Mouse (Mus musculus) intestine, embryonic 16.5 days (tissue): ENCODE measurements around the gene Actl9. TPM values are rescaled to one million over a fixed set of nuclear protein-coding genes. Genes with fewer than 3 reads are reported as not detected.

Source experiments
- ATAC-seq: fragments of 200-750 bp; cut with Nextera tagmentation; 2 replicates; pipeline ENCODE4 v1.8.0; 2017; ENCODE audit warnings: moderate TSS enrichment, moderate library complexity
- H3K27ac ChIP-seq: fragments of 300-500 bp; sonication (generic); 2 replicates; pipeline ENCODE4 v1.5.1; 2014; ENCODE audit warnings: mild to moderate bottlenecking, low read length
- H3K27me3 ChIP-seq: fragments of 300-500 bp; sonication (generic); replicated peaks from 2 replicates; pipeline ENCODE4 v1.6.1; 2014; ENCODE audit warnings: low read length, control low read depth, mixed read lengths; ENCODE audit not compliant: control insufficient read depth, insufficient read depth
- H3K36me3 ChIP-seq: fragments of 300-500 bp; sonication (generic); 2 replicates; pipeline ENCODE4 v1.6.1; 2014; ENCODE audit warnings: low read length, control low read depth; ENCODE audit not compliant: control insufficient read depth, insufficient read depth
- H3K4me1 ChIP-seq: fragments of 300-500 bp; sonication (generic); 2 replicates; pipeline ENCODE4 v1.6.1; 2014; ENCODE audit warnings: low read length, control low read depth, mixed read lengths; ENCODE audit not compliant: control insufficient read depth, insufficient read depth
- H3K4me2 ChIP-seq: fragments of 300-500 bp; sonication (generic); 2 replicates; pipeline ENCODE4 v1.6.1; 2014; ENCODE audit warnings: low read depth, low read length, control low read depth
- H3K4me3 ChIP-seq: fragments of 300-500 bp; sonication (generic); 2 replicates; pipeline ENCODE4 v1.5.1; 2014; ENCODE audit warnings: mild to moderate bottlenecking, low read length
- H3K9ac ChIP-seq: fragments of 300-500 bp; sonication (generic); 2 replicates; pipeline ENCODE4 v1.6.1; 2014; ENCODE audit warnings: low read depth, low read length
- H3K9me3 ChIP-seq: fragments of 300-500 bp; sonication (generic); 2 replicates; pipeline ENCODE4 v1.6.1; 2016; ENCODE audit warnings: low read length, control low read depth; ENCODE audit not compliant: control insufficient read depth
- WGBS: fragments of 180-500 bp; shearing (Covaris S2); extraction: QIAGEN DNeasy Blood & Tissue Kit; methylation state at CpG from one replicate; pipeline ENCODE4 v1.1.7; 2014; 5-methylcytosine and 5-hydroxymethylcytosine counted together
- polyA plus RNA-seq: library from polyadenylated mRNA; unstranded; fragments of >200 nt; fragmentation: Nextera tagmentation; extraction: Ambion mirVana; gene quantifications from 2 replicates; pipeline ENCODE4 v1.2.1, GENCODE M21; 2015

Gene Actl9
- polyA plus RNA-seq, result not detected in 2 replicates

DNA sequence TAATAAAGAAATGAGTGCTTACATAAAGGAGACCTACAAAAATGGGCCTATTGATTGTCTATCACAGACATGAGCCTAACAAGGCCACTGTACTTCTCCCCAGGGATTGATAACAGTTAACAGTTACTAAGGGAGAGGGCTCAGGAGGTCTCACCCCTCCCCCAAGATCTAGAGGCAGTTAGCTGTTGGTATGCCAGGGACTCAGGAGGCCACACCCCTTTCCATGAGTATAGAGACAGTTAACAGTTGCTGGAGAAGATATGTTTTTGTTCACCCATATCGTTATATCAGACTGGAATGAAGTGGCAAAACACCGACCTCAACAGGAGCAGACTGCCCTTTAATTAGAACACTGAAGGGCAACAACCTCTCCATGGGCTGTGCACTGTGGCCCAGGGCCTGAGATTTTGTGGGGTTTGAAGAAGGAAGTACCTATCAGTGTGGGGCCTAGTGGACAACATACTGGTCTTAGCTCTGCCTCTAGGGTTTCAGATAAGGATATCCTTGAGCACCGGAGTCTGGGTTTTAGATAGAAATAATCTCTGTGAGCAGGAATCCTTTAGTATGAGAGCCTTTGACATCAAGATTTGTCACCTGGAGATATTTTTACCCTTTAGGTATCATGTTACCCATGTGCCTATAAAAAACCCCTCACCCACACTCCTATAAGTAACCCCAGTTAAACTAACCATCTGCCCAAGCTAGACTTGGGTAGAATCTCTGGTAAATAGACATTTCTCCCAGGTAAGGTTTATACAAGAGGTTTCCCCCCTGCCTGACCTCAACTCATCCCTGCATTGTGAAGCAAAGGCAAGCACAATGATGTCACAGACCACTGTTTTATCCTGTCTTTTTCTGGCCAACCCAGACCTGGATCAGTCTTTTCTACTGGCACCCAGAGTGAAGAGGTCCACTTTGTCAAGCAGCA is at the start of gene Actl9:
TSS of gene Actl9 (plus strand) at position 878 of the 928 bp plus-strand sequence.
- no peaks in the 10 kb centered on the region for H3K9me3 ChIP-seq
- ATAC-seq, result no peak
- no peak within 1 kb of the TSS for H3K9ac ChIP-seq
- no peak within 1 kb of the TSS for H3K27ac ChIP-seq
- no peaks in the 10 kb centered on the region for H3K36me3 ChIP-seq
- no peaks in the 10 kb centered on the region for H3K27me3 ChIP-seq
- H3K4me2 ChIP-seq, result no peak within 1 kb of the TSS
- 82% methylated on average over 3 of the region's 3 CpGs for WGBS
- H3K4me3 ChIP-seq, result no peak within 1 kb of the TSS
- no peaks in the 10 kb centered on the region for H3K4me1 ChIP-seq

DNA sequence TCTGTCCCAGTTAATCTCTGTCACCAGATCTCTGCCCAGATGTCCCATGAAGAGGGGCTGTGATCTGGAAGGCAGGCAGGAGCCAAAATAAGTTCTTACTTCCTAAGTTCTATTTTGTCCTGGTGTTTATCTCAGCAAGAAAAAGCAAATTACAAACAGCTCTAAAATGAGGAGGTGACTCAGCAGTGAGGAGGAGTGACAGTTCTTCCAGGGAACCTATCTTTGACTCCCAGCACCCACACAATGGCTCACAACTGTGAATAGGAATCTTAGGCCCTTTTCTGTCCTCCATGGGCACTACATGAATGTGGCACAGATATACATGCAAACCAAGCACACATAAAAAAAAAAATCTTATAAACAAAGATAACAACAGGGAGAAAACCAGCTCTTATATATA is 47.0 kb upstream of the Actl9 start:
- H3K4me3 ChIP-seq, result no peak overlapping the region
- H3K36me3 ChIP-seq, result peaks cover 13% of the 10 kb centered on the region; the same call in 1 of the 2 replicates
- no peaks in the 10 kb centered on the region for H3K4me1 ChIP-seq
- no peak overlapping the region for H3K9ac ChIP-seq
- H3K9me3 ChIP-seq, result no peaks in the 10 kb centered on the region
- H3K27ac ChIP-seq, result no peak overlapping the region
- no peak overlapping the region for H3K4me2 ChIP-seq
- ATAC-seq, result no peak
- no peaks in the 10 kb centered on the region for H3K27me3 ChIP-seq

DNA sequence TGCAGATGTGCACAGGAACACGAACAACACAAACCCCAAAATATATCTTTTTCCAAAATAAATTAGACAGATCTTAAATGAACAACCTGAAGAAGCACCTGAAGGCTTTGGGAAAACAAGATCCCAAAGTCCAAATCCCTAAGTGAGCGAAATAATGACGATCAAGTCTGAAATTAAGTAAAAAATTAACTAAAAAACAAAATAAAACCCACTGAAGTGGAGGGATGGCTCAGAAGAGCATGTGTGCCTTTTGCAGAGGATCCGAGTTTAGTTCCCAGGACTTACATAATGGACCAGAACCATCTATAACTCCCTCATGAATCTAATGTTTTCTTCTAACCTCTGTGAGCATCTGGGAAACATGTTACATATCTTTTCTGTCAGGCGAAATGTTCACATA is 40.4 kb upstream of the Actl9 start:
- Histone ChIP-seq H3K27ac (no peak overlapping the region), H3K9ac (no peak overlapping the region), H3K27me3 (0 out of 2 replicates have a peak, but pooled peaks cover 3% of the 10 kb centered on the region), H3K4me3 (no peak overlapping the region), H3K4me2 (no peak overlapping the region), H3K36me3 (no peaks in the 10 kb centered on the region), H3K4me1 (peaks cover 7% of the 10 kb centered on the region), H3K9me3 (no peaks in the 10 kb centered on the region)
- 92% methylated on average over 5 of the region's 5 CpGs for WGBS
- ATAC-seq, result no peak

DNA sequence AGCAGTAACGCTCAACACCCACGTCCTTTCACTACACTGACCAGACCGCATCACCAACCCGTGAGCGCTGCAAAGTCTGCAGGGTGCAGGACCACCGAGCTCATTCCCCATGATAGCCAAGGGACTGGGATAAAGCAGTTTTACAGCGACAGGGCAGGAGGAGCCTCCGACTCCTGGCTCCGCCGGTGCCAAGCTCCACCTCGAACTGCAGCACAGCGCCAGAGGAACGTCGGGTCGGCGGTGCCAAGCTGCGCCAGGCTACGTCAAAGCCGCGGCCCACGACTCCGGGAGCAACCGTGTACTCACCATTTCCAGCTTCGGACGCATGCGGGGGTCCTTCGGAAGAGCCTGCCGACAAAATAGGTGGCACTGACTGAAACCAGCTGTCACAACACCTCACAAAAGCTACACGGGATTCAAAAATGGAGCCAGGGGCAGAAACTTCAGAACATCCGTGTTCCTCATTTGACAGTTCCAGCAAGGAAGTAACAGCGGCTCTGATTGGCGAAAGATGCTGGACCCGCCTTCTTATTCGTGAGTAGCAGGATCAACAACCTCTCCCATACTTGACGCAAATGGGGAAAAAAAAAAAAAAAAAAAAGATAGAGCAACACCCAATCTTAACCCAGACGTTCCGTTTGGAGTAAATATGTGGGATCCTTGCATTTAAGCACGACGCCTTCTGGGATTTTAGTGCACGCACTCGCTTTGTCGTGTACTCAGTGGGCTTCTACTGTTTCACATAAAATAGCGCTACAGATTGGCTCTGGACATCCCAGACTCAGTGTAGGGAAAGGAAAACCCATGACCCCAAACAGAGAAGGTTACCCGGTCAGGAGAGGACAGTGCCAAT is 38.3 kb upstream of the Actl9 start, which contains the start of gene Zfp101:
TSS of gene Zfp101 (minus strand) at position 460 of the 853 bp plus-strand sequence.
- Histone ChIP-seq H3K9me3 (no peaks in the 10 kb centered on the region), H3K36me3 (no peaks in the 10 kb centered on the region), H3K27ac (0 out of 2 replicates have a peak within 1 kb of the TSS, but pooled peaks have one; percentile 59), H3K4me3 (peak within 1 kb of the TSS; percentile 92), H3K4me1 (peaks cover 7% of the 10 kb centered on the region), H3K4me2 (peak within 1 kb of the TSS; percentile 57), H3K27me3 (0 out of 2 replicates have a peak, but pooled peaks cover 3% of the 10 kb centered on the region), H3K9ac (peak within 1 kb of the TSS; percentile 85)
- WGBS, result under 1% methylated on average over 44 of the region's 44 CpGs
- ATAC-seq, result peak; percentile 100

DNA sequence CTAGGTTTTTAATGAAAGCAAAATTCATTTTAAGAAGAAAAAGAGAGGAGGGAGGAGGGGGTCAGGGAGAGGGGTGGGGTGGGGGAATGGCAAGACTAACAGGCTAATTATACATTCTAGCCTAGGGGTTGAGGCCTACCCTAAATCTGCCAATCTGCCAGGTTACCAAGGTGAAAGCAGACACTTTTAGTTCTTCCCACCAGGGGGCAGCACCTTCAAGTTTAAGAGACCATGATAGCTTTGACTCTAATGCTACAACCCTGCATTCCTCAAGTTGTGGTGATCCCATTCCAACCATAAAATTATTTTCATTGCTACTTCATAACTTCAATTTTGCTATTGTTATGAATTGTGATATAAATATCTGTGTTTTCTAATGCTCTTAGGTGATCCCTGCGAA is 6.5 kb downstream of the Actl9 start:
- Histone ChIP-seq H3K36me3 (no peaks in the 10 kb centered on the region), H3K9ac (no peak overlapping the region), H3K4me1 (no peaks in the 10 kb centered on the region), H3K4me3 (no peak overlapping the region), H3K27me3 (no peaks in the 10 kb centered on the region), H3K4me2 (no peak overlapping the region), H3K9me3 (no peaks in the 10 kb centered on the region), H3K27ac (no peak overlapping the region)
- 0 out of 2 replicates have a peak, but pooled peaks have one; percentile 48 for ATAC-seq
- WGBS, result 64% methylated on average over 1 of the region's 1 CpGs

DNA sequence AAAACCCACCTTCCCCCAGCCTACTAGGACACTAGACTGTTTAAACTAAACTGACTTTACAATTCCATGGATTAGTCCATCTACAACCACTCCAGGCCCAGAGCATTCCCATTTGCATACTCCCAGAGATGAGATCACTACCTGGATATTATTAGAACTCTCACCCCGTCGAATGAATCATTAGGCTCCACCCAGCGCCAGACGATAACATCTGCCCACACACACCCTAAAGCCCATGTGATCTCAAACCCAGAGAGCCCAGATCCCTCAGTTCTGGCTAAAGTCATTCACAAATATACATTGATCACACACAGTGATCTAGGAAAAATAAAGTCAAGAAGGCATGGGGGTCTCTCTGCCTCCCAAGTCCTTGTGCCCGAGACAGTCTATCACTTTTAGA is 7.2 kb downstream of the Actl9 start:
- Histone ChIP-seq H3K9ac (no peak overlapping the region), H3K27me3 (no peaks in the 10 kb centered on the region), H3K4me2 (no peak overlapping the region), H3K27ac (no peak overlapping the region), H3K4me1 (no peaks in the 10 kb centered on the region), H3K4me3 (no peak overlapping the region), H3K9me3 (no peaks in the 10 kb centered on the region), H3K36me3 (no peaks in the 10 kb centered on the region)
- 47% methylated on average over 5 of the region's 5 CpGs for WGBS
- peak; percentile 63 for ATAC-seq

DNA sequence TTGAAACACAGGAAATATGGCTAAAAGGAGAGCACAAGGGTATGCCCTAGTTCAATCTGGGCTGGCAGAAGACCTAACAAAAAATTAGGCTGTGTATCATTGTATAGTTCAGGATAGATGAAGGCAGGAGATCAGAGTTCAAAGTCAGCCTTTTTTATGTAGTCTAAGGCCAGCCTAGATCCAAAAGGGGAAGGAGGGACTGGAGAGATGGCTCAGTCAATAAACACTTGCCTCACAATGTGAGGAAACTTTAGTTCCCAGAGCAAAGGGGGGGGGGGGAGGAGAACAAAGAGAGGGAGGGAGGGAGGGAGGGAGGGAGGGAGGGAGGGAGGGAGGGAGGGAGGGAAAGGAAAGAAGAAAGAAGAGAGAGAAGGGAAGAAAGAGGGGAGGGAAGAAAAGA is 8.5 kb downstream of the Actl9 start:
- no peak overlapping the region for H3K27ac ChIP-seq
- H3K36me3 ChIP-seq, result no peaks in the 10 kb centered on the region
- H3K4me2 ChIP-seq, result no peak overlapping the region
- H3K4me3 ChIP-seq, result no peak overlapping the region
- no peaks in the 10 kb centered on the region for H3K27me3 ChIP-seq
- H3K4me1 ChIP-seq, result no peaks in the 10 kb centered on the region
- no peak overlapping the region for H3K9ac ChIP-seq
- H3K9me3 ChIP-seq, result no peaks in the 10 kb centered on the region
- no peak for ATAC-seq

DNA sequence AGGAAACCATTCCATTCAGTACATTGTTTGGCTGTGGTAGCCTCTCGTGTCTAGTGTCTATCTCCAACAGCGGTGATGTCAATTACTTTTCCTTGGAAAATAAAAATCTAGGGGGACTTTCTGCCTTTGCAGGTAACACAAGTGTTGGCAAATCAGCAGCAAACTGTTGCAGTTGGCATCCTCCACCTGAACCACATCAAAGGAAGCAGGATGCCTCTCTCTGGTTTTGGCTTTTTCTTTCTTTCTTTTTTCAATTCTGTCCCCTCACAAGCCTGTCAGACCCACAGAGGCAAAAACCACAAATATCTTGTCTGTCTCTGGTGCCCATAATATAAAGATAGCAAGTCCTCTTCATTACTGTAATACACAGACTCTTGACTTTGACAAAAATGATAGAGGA is 23.9 kb downstream of the Actl9 start:
- ATAC-seq, result no peak
- no peak overlapping the region for H3K4me2 ChIP-seq

DNA sequence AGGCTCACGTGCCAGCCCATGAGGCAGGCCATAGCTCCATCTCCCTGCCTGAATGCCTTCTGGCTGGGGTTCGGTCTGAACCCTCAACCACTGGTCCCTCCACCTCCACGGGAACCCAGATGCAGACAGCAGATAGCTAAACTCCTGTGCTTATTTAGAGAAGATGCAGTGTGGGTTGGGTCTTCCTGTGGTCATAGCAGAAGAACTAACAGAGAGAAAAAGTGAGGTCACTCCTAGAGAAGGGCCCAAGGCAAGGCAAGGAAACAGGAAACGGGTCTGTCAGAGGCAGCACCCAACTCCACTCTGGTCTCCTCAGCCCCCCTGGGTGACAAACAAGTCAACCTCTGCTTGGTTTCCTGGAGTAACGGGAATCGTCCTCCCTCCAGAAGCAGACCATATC is 38.5 kb downstream of the Actl9 start:
- 57% methylated on average over 6 of the region's 6 CpGs for WGBS
- H3K4me3 ChIP-seq, result no peak overlapping the region
- H3K36me3 ChIP-seq, result no peaks in the 10 kb centered on the region
- no peak for ATAC-seq
- H3K4me1 ChIP-seq, result no peaks in the 10 kb centered on the region
- no peaks in the 10 kb centered on the region for H3K27me3 ChIP-seq
- no peak overlapping the region for H3K9ac ChIP-seq
- H3K9me3 ChIP-seq, result no peaks in the 10 kb centered on the region
- H3K27ac ChIP-seq, result no peak overlapping the region
- H3K4me2 ChIP-seq, result no peak overlapping the region

More for the DNA sequence above, 23.9 kb downstream of the Actl9 start:
- Histone ChIP-seq H3K27me3 (no peaks in the 10 kb centered on the region), H3K36me3 (no peaks in the 10 kb centered on the region), H3K4me1 (no peaks in the 10 kb centered on the region), H3K9me3 (no peaks in the 10 kb centered on the region), H3K4me3 (no peak overlapping the region), H3K9ac (no peak overlapping the region), H3K27ac (no peak overlapping the region)
- WGBS, result 81% methylated on average over 2 of the region's 2 CpGs
